Mouse (Mus musculus): ENCODE measurements around the gene Hsd11b2.

DNA sequence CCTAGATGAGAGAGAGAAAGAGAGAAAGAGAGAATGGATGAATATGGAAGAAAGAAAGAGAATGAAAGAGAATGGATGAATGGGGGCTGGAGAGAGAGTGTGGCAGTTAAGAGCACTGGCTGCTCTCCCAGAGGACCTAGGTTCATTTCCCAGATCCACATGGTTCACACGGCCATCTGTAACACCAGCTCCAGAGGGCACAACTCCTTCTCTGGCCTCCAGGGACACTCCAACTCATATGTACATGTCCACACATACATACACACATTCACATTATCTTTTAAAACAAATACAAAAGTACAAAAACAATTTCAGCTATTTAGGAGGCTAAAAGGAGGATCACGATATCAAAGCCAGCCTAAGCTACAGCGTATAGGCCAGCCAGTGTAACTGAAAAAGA is 44.3 kb downstream of the Hsd11b2 start:
- no peak for TF ChIP-seq POLR2A (IDR thresholded peaks at IDR 0.05; ENCODE audit: extremely low read depth, insufficient read depth, low read length)
- TF ChIP-seq CTCF (IDR thresholded peaks at IDR 0.05; ENCODE audit: extremely low read depth, insufficient read depth, low read length): no peak

All from cortical plate, adult 2 months (tissue).